Mouse (Mus musculus) limb, embryonic 11.5 days (tissue): ENCODE results near the gene Stat5b. TPM values are rescaled to one million over a fixed set of nuclear protein-coding genes. Genes with fewer than 3 reads are reported as not detected.

Experiments
- ATAC-seq: fragments of 200-750 bp; cut with Nextera tagmentation; 2 replicates; pipeline ENCODE4 v1.8.0; 2017; ENCODE audit warnings: low read depth; ENCODE audit not compliant: insufficient number of reproducible peaks, low FRiP score, low TSS enrichment
- DNase-seq: peaks from one replicate; pipeline ENCODE4 v3.0.0-alpha.2; 2015; ENCODE audit warnings: low spot score
- H3K27ac ChIP-seq: fragments of 300-500 bp; sonication (generic); replicated peaks from 2 replicates; pipeline ENCODE4 v1.5.1; 2014; ENCODE audit warnings: low read depth, mild to moderate bottlenecking, low read length
- H3K27me3 ChIP-seq: fragments of 300-500 bp; sonication (generic); 2 replicates; pipeline ENCODE4 v1.6.1; 2014; ENCODE audit warnings: mild to moderate bottlenecking, low read length, mixed read lengths; ENCODE audit not compliant: control insufficient read depth, insufficient read depth
- H3K36me3 ChIP-seq: fragments of 300-500 bp; sonication (generic); 2 replicates; pipeline ENCODE4 v1.6.1; 2014; ENCODE audit warnings: mild to moderate bottlenecking, low read length, moderate library complexity, mixed read lengths; ENCODE audit not compliant: control insufficient read depth, insufficient read depth
- H3K4me1 ChIP-seq: fragments of 300-500 bp; sonication (generic); 2 replicates; pipeline ENCODE4 v1.6.1; 2014; ENCODE audit warnings: low read length, mixed read lengths; ENCODE audit not compliant: control insufficient read depth, insufficient read depth
- H3K4me2 ChIP-seq: fragments of 300-500 bp; sonication (generic); 2 replicates; pipeline ENCODE4 v1.6.1; 2014; ENCODE audit warnings: low read depth, mild to moderate bottlenecking, moderate library complexity; ENCODE audit not compliant: severe bottlenecking
- H3K4me3 ChIP-seq: fragments of 300-500 bp; sonication (generic); 2 replicates; pipeline ENCODE4 v1.5.1; 2014; ENCODE audit warnings: low read depth, low read length
- H3K9ac ChIP-seq: fragments of 300-500 bp; sonication (generic); 2 replicates; pipeline ENCODE4 v1.6.1; 2014; ENCODE audit warnings: mild to moderate bottlenecking, low read length
- H3K9me3 ChIP-seq: fragments of 300-500 bp; sonication (generic); 2 replicates; pipeline ENCODE4 v1.6.1; 2016; ENCODE audit warnings: low read length; ENCODE audit not compliant: control insufficient read depth
- WGBS: fragments of 180-500 bp; shearing (Covaris S2); extraction: QIAGEN DNeasy Blood & Tissue Kit; methylation state at CpG from one replicate; pipeline ENCODE4 v1.1.7; 2014; 5-methylcytosine and 5-hydroxymethylcytosine counted together
- polyA plus RNA-seq: library from polyadenylated mRNA; unstranded; fragments of >200 nt; fragmentation: Nextera tagmentation; extraction: Ambion mirVana; gene quantifications from 2 replicates; pipeline ENCODE4 v1.2.1, GENCODE M21; 2014

Gene Stat5b
- polyA plus RNA-seq, 1 experiment from 2014 or later: 16.9 TPM

DNA sequence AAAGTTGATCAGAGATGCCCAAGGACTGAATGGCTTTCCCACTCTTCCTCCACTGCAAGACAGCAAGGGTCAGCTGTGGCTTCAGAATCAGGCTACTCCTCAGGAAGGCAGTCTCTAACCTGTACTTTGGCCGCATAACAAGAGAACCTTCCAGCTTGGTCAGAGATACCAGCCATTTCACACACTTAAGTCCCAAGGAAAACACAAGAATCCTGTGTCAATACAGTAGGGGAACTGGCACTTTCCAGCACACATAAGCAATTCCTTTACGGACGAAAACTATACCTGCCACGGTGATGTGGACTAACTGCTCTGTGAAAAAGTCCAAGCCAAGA, 113.8 kb downstream of the Stat5b start:
- no peak overlapping the region for H3K27ac ChIP-seq
- H3K4me1 ChIP-seq: peaks cover 3% of the 10 kb centered on the region
- H3K9ac ChIP-seq: no peak overlapping the region
- H3K27me3 ChIP-seq: no peaks in the 10 kb centered on the region
- WGBS: 87% methylated on average over 4 of the region's 4 CpGs
- no peak for ATAC-seq
- H3K4me2 ChIP-seq: peak overlapping the region; percentile 74
- no peaks in the 10 kb centered on the region; the same call in 1 of the 2 replicates for H3K36me3 ChIP-seq
- no peaks in the 10 kb centered on the region for H3K9me3 ChIP-seq
- no peak for DNase-seq
- H3K4me3 ChIP-seq: peak overlapping the region; percentile 96; the same call in 1 of the 2 replicates

DNA sequence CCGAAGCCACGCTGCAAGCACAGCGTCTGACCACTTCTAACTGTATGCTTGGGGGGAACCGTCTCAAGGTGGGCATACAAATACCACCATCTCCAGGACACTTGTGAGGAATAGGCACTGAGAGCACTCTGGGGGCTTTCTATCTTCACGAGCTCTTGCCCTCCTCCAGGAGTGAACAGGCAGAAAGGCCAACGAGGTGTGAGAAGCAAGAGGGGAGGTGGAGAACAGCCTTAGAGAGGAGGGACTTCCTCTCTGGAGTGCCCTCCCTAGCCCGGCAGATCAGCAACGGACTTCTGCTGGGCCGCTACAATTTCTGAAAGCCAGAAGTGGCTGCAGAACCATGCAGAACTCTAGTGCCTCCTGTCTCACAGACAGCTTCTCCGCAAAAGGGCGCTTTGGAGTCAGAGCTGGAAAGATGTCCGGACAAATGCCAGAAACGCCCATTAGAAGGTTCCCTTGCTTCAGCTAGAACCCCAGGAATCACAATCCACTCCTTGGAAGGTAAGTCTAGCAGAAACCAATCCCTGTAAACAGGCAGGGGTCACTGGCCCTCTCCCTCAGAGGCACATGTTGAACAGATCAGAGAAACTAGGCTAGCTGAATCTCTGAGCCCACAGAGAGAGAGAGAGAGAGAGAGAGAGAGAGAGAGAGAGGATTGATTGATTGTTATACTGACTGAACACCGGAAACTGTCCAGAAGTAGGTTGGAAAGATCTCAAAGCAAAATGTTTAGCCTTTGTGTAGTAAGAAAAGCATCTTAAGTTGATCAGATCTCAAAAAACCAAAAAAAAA, 114.4 kb downstream of the Stat5b start:
- H3K4me3 ChIP-seq: no peak overlapping the region
- DNase-seq: no peak
- H3K27ac ChIP-seq: no peak overlapping the region
- H3K4me2 ChIP-seq: peak overlapping the region; percentile 10; the same call in 1 of the 2 replicates
- H3K27me3 ChIP-seq: no peaks in the 10 kb centered on the region
- no peak overlapping the region for H3K9ac ChIP-seq
- no peaks in the 10 kb centered on the region; the same call in 1 of the 2 replicates for H3K36me3 ChIP-seq
- H3K4me1 ChIP-seq: peaks cover 3% of the 10 kb centered on the region
- no peaks in the 10 kb centered on the region for H3K9me3 ChIP-seq
- ATAC-seq: no peak
- WGBS: 76% methylated on average over 14 of the region's 14 CpGs

DNA sequence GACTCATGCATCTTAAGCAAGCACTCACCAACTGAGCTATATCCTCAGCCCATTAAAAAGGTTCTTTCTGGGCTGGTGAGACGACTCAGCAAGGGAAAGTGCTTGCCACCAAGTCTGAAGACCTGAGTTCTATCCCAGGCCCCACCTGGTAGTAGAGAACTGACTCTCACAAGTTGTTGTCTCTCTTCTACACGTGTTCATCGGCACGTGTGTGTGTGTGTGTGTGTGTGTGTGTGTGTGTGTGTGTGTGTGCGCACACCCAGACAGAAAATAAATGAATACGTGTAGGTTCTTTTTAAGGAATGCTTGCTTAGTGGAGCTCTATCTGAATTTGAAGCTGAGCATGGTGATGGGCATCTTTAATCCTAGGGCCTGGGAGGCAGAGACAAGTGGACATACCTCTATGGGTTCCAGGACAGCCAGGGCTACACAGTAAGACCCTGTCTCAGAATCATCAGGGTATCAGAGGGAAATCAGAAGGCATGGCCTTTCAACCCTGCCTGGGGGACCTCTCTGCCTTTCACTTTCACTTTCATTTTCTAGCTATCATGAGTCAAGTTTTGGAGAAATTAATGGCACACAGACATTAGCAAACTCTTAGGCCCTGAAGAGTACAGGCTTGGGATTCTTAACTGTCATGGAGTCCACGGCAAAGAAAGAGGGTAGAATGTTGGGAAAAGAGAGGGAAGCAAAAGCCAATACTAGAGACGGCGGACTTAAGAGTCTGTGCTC, 115.2 kb downstream of the Stat5b start:
- 90% methylated on average over 9 of the region's 9 CpGs for WGBS
- H3K4me3 ChIP-seq: no peak overlapping the region
- no peak overlapping the region for H3K9ac ChIP-seq
- no peak for ATAC-seq
- no peaks in the 10 kb centered on the region for H3K9me3 ChIP-seq
- no peak overlapping the region for H3K4me2 ChIP-seq
- peaks cover 3% of the 10 kb centered on the region for H3K4me1 ChIP-seq
- no peaks in the 10 kb centered on the region for H3K27me3 ChIP-seq
- no peaks in the 10 kb centered on the region; the same call in 1 of the 2 replicates for H3K36me3 ChIP-seq
- H3K27ac ChIP-seq: no peak overlapping the region
- no peak for DNase-seq

Other genes starting within 250 kb of the Stat5b start
- gene Nkiras2, start 231.5 kb downstream of the Stat5b start, polyA plus RNA-seq: 80.9 and 90.2 TPM in 2 replicates
- gene Dnajc7, start 230.6 kb downstream of the Stat5b start, polyA plus RNA-seq: 69.9 and 98.4 TPM in 2 replicates
- gene Zfp385c, start 158.3 kb downstream of the Stat5b start, polyA plus RNA-seq: 0.19 and 0.57 TPM in 2 replicates
- gene Dhx58, start 146.5 kb downstream of the Stat5b start, polyA plus RNA-seq: 2.0 and 2.8 TPM in 2 replicates
- gene Kat2a, start 138.3 kb downstream of the Stat5b start, polyA plus RNA-seq: 60.1 and 68.9 TPM in 2 replicates
- 0.24 and 0.41 TPM in 2 replicates for gene Hspb9, start 136.9 kb downstream of the Stat5b start, polyA plus RNA-seq
- gene Rab5c, start 112.5 kb downstream of the Stat5b start, polyA plus RNA-seq: 45.8 and 68.7 TPM in 2 replicates
- gene Kcnh4, start 90.8 kb downstream of the Stat5b start, polyA plus RNA-seq: not detected in 2 replicates
- not detected in 2 replicates for gene Hcrt, start 87.8 kb downstream of the Stat5b start, polyA plus RNA-seq
- gene Ghdc, start 79.8 kb downstream of the Stat5b start, polyA plus RNA-seq: 2.6 and 2.8 TPM in 2 replicates
- gene Stat5a, start 8.6 kb upstream of the Stat5b start, polyA plus RNA-seq: 1.9 and 2.0 TPM in 2 replicates
- 37.1 and 39.4 TPM in 2 replicates for gene Stat3, start 88.8 kb upstream of the Stat5b start, polyA plus RNA-seq
- 10.2 and 13.3 TPM in 2 replicates for gene Cavin1, start 120.2 kb upstream of the Stat5b start, polyA plus RNA-seq
- 27.1 and 32.0 TPM in 2 replicates for gene Atp6v0a1, start 158.7 kb upstream of the Stat5b start, polyA plus RNA-seq
- 5.2 and 5.3 TPM in 2 replicates for gene Naglu, start 219.3 kb upstream of the Stat5b start, polyA plus RNA-seq
- 0.15 TPM in 1 of 2 replicates, not detected in the other for gene Hsd17b1, start 227.7 kb upstream of the Stat5b start, polyA plus RNA-seq
- gene Coasy, start 231.8 kb upstream of the Stat5b start, polyA plus RNA-seq: 40.5 and 49.4 TPM in 2 replicates
- gene Mlx, start 236.6 kb upstream of the Stat5b start, polyA plus RNA-seq: 40.6 and 48.9 TPM in 2 replicates
- 71.1 and 71.6 TPM in 2 replicates for gene Psmc3ip, start 244.7 kb upstream of the Stat5b start, polyA plus RNA-seq